Mouse (Mus musculus): Measurements from ENCODE around the gene Grin2b. TPM values are rescaled to one million over a fixed set of nuclear protein-coding genes. Genes with fewer than 3 reads are reported as not detected.

Gene Grin2b
- polyA plus RNA-seq, 1 experiment from 2014 or later = not detected

DNA sequence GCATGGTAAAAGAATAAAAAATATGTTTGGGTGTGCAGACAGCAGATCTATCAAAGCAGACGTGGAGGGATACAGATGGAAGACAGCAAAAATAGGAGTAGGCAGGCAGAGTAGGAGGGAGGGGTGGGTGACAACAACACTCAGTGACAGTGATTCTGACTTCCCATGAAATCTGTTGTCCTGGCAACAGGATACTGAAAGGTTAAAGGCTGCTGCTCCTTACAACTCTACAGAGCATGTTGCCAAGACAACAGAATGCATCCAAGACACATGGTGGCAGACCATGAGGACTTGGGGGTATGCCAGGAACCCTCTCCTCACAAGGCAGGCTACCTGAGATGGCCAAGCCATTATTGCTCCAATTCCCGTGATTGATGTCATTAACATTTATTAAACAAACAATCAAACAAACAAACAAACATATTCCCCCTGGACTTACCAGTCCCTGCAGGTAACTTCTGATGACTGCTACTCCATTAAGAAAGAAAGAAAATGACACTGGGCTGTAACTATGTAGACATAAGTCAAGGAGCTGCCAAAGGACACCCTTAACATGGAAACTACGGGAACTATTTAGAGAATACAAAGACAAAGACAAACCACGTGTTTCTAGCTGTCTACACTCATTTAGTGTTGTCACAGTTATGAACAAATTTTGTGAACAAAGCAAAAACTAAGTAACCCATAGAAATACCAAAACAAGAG lies 143.9 kb downstream of the Grin2b start:
- no peak overlapping the region for H3K4me2 ChIP-seq (replicated peaks; ENCODE audit: low read depth)
- H3K36me3 ChIP-seq (ENCODE audit: control insufficient read depth, insufficient read depth, low read length) = no peaks in the 10 kb centered on the region
- no peaks in the 10 kb centered on the region for H3K27me3 ChIP-seq (ENCODE audit: control insufficient read depth, insufficient read depth, low read length)
- DNase-seq (ENCODE audit: low spot score) = no peak
- H3K4me1 ChIP-seq (replicated peaks; ENCODE audit: control insufficient read depth, insufficient read depth) = no peaks in the 10 kb centered on the region
- WGBS = 64% methylated on average over 4 of the region's 4 CpGs
- no peak overlapping the region for H3K4me3 ChIP-seq (ENCODE audit: low read depth, low read length)
- no peaks in the 10 kb centered on the region for H3K9me3 ChIP-seq (ENCODE audit: control insufficient read depth, low read length)
- no peak overlapping the region for H3K27ac ChIP-seq (replicated peaks)
- H3K9ac ChIP-seq (ENCODE audit: low read length) = no peak overlapping the region
- no peak for TF ChIP-seq EP300 (optimal IDR thresholded peaks at IDR 0.05)
- no peak for TF ChIP-seq CTCF (IDR thresholded peaks at IDR 0.05; ENCODE audit: low read depth)
- ATAC-seq (ENCODE audit: low FRiP score, low TSS enrichment) = no peak

DNA sequence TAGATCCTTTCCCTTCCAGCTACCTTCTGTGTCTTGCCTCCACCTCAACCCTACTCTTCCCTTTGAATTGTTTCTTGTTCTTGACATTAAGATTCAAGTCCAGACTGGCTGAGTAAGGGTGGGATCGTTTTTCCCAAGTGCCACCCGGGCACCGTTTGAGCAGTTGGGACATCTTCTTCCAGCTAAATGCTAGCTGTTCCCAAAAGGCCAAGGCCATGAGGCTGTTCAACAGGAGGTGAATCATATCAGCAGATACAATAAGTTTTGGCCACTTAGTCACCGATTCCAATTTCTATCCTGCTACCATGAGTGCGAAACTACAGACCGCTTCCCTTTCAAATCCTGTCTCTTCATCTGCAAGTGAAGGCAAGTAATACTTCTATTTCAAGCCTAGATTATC lies 146.4 kb downstream of the Grin2b start:
- no peaks in the 10 kb centered on the region for H3K9me3 ChIP-seq (ENCODE audit: control insufficient read depth, low read length)
- no peak overlapping the region for H3K4me2 ChIP-seq (replicated peaks; ENCODE audit: low read depth)
- WGBS = 89% methylated on average over 6 of the region's 6 CpGs
- H3K36me3 ChIP-seq (ENCODE audit: control insufficient read depth, insufficient read depth, low read length) = no peaks in the 10 kb centered on the region
- no peak for ATAC-seq (ENCODE audit: low FRiP score, low TSS enrichment)
- H3K4me1 ChIP-seq (replicated peaks; ENCODE audit: control insufficient read depth, insufficient read depth) = no peaks in the 10 kb centered on the region
- TF ChIP-seq EP300 (optimal IDR thresholded peaks at IDR 0.05) (no peak), CTCF (IDR thresholded peaks at IDR 0.05; ENCODE audit: low read depth) (no peak)
- no peak overlapping the region for H3K4me3 ChIP-seq (ENCODE audit: low read depth, low read length)
- H3K27ac ChIP-seq (replicated peaks) = no peak overlapping the region
- H3K9ac ChIP-seq (ENCODE audit: low read length) = no peak overlapping the region
- no peak for DNase-seq (ENCODE audit: low spot score)
- no peaks in the 10 kb centered on the region for H3K27me3 ChIP-seq (ENCODE audit: control insufficient read depth, insufficient read depth, low read length)

DNA sequence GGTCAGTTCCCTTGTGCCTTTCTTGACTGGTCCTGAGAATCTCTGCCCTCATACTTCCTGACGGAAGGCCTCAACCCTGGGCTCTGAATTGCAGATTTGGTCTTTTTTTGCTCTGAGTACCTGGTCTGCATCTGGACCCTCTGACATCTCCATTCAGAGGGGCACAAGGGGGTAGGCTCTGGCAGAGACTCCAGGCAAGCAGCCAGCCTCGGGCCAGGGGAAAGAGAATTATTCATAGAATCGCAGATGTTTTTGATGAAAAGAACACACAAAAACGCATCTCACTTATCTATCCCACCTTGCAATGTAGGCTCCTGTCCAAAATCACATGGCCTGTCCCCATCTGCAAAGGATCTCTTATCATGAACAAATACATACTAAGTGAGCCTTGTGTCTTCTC lies 147.5 kb downstream of the Grin2b start:
- no peak overlapping the region for H3K9ac ChIP-seq (ENCODE audit: low read length)
- H3K4me3 ChIP-seq (ENCODE audit: low read depth, low read length) = no peak overlapping the region
- 78% methylated on average over 4 of the region's 4 CpGs for WGBS
- no peak overlapping the region for H3K27ac ChIP-seq (replicated peaks)
- H3K36me3 ChIP-seq (ENCODE audit: control insufficient read depth, insufficient read depth, low read length) = no peaks in the 10 kb centered on the region
- no peaks in the 10 kb centered on the region for H3K27me3 ChIP-seq (ENCODE audit: control insufficient read depth, insufficient read depth, low read length)
- TF ChIP-seq CTCF (IDR thresholded peaks at IDR 0.05; ENCODE audit: low read depth) (no peak), EP300 (optimal IDR thresholded peaks at IDR 0.05) (no peak)
- DNase-seq (ENCODE audit: low spot score) (no peak), ATAC-seq (ENCODE audit: low FRiP score, low TSS enrichment) (no peak)
- no peak overlapping the region for H3K4me2 ChIP-seq (replicated peaks; ENCODE audit: low read depth)
- no peaks in the 10 kb centered on the region for H3K9me3 ChIP-seq (ENCODE audit: control insufficient read depth, low read length)
- H3K4me1 ChIP-seq (replicated peaks; ENCODE audit: control insufficient read depth, insufficient read depth) = no peaks in the 10 kb centered on the region

DNA sequence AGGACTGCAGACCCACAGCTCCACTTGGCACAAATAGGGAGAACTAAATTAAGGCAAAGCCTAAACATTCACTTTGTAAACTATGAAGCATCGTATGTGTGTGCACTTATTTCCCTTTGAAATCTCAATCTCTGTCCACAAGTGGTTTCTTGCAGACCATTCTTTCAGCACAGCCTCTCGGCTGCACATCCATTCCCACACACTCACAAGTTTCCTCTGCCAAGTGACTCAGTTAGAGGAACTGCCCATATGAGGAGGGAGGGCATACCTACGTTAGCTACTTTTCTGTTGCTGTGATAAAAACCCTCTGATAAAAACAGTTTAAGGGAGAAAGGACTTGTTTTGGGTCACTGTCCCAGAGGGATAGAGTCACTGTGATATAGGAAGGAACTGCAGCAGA lies 152.9 kb downstream of the Grin2b start:
- no peak overlapping the region for H3K9ac ChIP-seq (ENCODE audit: low read length)
- no peak for ATAC-seq (ENCODE audit: low FRiP score, low TSS enrichment)
- H3K27ac ChIP-seq (replicated peaks) = no peak overlapping the region
- no peaks in the 10 kb centered on the region for H3K36me3 ChIP-seq (ENCODE audit: control insufficient read depth, insufficient read depth, low read length)
- no peak overlapping the region for H3K4me3 ChIP-seq (ENCODE audit: low read depth, low read length)
- no peaks in the 10 kb centered on the region for H3K4me1 ChIP-seq (replicated peaks; ENCODE audit: control insufficient read depth, insufficient read depth)
- H3K9me3 ChIP-seq (ENCODE audit: control insufficient read depth, low read length) = no peaks in the 10 kb centered on the region
- no peak overlapping the region for H3K4me2 ChIP-seq (replicated peaks; ENCODE audit: low read depth)
- no peak for TF ChIP-seq EP300 (optimal IDR thresholded peaks at IDR 0.05)
- TF ChIP-seq CTCF (IDR thresholded peaks at IDR 0.05; ENCODE audit: low read depth) = no peak
- H3K27me3 ChIP-seq (ENCODE audit: control insufficient read depth, insufficient read depth, low read length) = no peaks in the 10 kb centered on the region
- no peak for DNase-seq (ENCODE audit: low spot score)
- WGBS = 36% methylated on average over 3 of the region's 3 CpGs

DNA sequence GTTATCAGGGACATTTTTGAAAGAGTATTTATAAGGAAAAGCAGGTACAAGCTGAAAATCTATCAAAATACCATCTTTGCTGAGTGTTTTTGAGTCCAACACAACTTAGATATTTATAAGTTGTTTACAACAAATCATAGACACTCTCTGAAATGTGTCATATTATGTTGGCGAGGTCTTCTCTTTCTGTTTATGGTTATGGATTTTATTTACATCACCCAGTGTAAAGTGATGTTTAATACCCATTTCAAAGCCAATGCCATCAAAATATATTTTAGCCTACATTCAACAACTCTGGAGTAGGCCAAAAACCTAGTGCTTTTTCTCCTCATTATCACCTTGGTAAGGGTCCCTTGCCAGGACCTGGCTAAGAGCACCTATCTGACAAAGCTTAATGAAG lies 154.3 kb downstream of the Grin2b start:
- no peak overlapping the region for H3K4me3 ChIP-seq (ENCODE audit: low read depth, low read length)

DNA sequence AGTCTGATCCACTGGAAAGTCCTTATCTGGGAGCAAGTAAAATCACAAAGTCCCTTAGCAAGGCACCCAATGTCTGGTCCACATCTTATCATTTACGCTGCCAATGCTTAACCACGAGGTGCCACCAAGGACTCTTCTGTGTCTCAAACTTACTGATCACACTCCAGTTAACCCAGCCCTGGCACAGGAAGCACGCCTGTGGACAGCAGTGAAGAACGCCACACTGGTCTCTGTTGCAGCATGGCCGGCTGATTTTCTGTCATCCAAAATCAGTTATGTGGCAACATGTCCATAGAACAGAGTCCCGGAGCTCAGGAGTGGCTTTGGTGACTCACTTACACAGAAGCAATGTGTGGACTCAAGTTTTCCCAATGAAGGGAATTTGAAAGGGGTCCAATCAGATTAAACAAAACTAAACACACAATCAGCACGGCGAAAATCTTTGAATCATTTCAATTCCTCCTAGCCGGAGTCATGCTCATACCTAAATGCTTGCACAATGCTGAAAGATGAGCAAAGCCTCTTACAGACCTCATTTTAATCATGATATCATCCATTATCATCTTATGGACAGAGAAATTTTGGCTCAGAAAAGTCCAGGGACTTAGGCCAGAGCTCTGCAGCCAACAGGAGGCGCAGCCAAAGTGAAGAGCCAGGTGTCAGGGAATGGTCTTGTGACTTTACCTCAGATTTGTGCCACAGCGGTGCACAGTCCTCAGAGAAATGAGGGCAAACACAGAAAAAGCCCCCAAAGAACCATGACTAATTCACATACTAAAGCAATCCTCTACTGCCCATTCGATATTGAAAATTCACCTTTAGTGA lies 159.5 kb downstream of the Grin2b start:
- Histone ChIP-seq H3K9ac (ENCODE audit: low read length) (no peak overlapping the region), H3K9me3 (ENCODE audit: control insufficient read depth, low read length) (no peaks in the 10 kb centered on the region), H3K27ac (replicated peaks) (no peak overlapping the region), H3K4me2 (replicated peaks; ENCODE audit: low read depth) (no peak overlapping the region), H3K27me3 (ENCODE audit: control insufficient read depth, insufficient read depth, low read length) (no peaks in the 10 kb centered on the region), H3K4me3 (ENCODE audit: low read depth, low read length) (no peak overlapping the region), H3K36me3 (ENCODE audit: control insufficient read depth, insufficient read depth, low read length) (no peaks in the 10 kb centered on the region), H3K4me1 (replicated peaks; ENCODE audit: control insufficient read depth, insufficient read depth) (no peaks in the 10 kb centered on the region)
- DNase-seq (ENCODE audit: low spot score) (no peak), ATAC-seq (ENCODE audit: low FRiP score, low TSS enrichment) (no peak)
- no peak for TF ChIP-seq CTCF (IDR thresholded peaks at IDR 0.05; ENCODE audit: low read depth)
- TF ChIP-seq EP300 (optimal IDR thresholded peaks at IDR 0.05) = no peak
- WGBS = 64% methylated on average over 12 of the region's 12 CpGs

More for the DNA sequence above, 154.3 kb downstream of the Grin2b start:
- Histone ChIP-seq H3K27me3 (ENCODE audit: control insufficient read depth, insufficient read depth, low read length) (no peaks in the 10 kb centered on the region), H3K27ac (replicated peaks) (no peak overlapping the region), H3K9me3 (ENCODE audit: control insufficient read depth, low read length) (no peaks in the 10 kb centered on the region), H3K36me3 (ENCODE audit: control insufficient read depth, insufficient read depth, low read length) (no peaks in the 10 kb centered on the region), H3K9ac (ENCODE audit: low read length) (no peak overlapping the region), H3K4me2 (replicated peaks; ENCODE audit: low read depth) (no peak overlapping the region), H3K4me1 (replicated peaks; ENCODE audit: control insufficient read depth, insufficient read depth) (no peaks in the 10 kb centered on the region)
- WGBS = 66% methylated on average over 1 of the region's 1 CpGs
- TF ChIP-seq CTCF (IDR thresholded peaks at IDR 0.05; ENCODE audit: low read depth) (no peak), EP300 (optimal IDR thresholded peaks at IDR 0.05) (no peak)
- ATAC-seq (ENCODE audit: low FRiP score, low TSS enrichment) = no peak
- no peak for DNase-seq (ENCODE audit: low spot score)

All from stomach, postnatal 0 days (tissue).